Mouse (Mus musculus) layer of hippocampus, postnatal 36 days (tissue): ENCODE data around the gene Pgd. TPM values are rescaled to one million over a fixed set of nuclear protein-coding genes. Genes with fewer than 3 reads are reported as not detected.
A peak's percentile ranks its signal among the peaks of the same experiment; 100 is the strongest.

ENCODE experiments used
- DNase-seq, 2 experiments: peaks; one replicate each; pipeline ENCODE4 v3.0.0; 2022
- total RNA-seq, 2 experiments: library from RNA; stranded (reverse); gene quantifications; 2 replicates each; pipeline ENCODE4 v1.2.3; 2021

Gene Pgd
- total RNA-seq, 2 experiments from 2014 or later, result 31.9 to 33.9 TPM

GRCm38 (mm10) chr4:149166957-149167611 lies 513 bp upstream of the Pgd start:
- peak in 1 of 2 experiments; percentile 29 for DNase-seq

- DNase-seq, result no peak
These were observed 2.4 kb downstream of the Pgd start for GRCm38 (mm10) chr4:149164150-149164549.

- DNase-seq, result no peak
These were observed 3.4 kb downstream of the Pgd start for GRCm38 (mm10) chr4:149163196-149163595.

GRCm38 (mm10) chr4:149161166-149161565 lies 5.4 kb downstream of the Pgd start:
- no peak for DNase-seq

- no peak for DNase-seq
These were observed 6.7 kb downstream of the Pgd start for GRCm38 (mm10) chr4:149159891-149160290.

- DNase-seq, result no peak
These were observed 7.4 kb downstream of the Pgd start for GRCm38 (mm10) chr4:149159203-149159602.

- DNase-seq, result no peak
These were observed 9.1 kb downstream of the Pgd start for GRCm38 (mm10) chr4:149157415-149157973.

- DNase-seq, result no peak
These were observed 10.9 kb downstream of the Pgd start for GRCm38 (mm10) chr4:149155711-149156110.

- no peak for DNase-seq
These were observed 11.7 kb downstream of the Pgd start for GRCm38 (mm10) chr4:149154859-149155258.

- DNase-seq, result no peak
These were observed 15.8 kb downstream of the Pgd start for GRCm38 (mm10) chr4:149150721-149151120.

GRCm38 (mm10) chr4:149150256-149150655 lies 16.3 kb downstream of the Pgd start:
- DNase-seq, result no peak

- no peak for DNase-seq
These were observed 17.0 kb downstream of the Pgd start for GRCm38 (mm10) chr4:149149611-149150010.

GRCm38 (mm10) chr4:149149196-149149595 lies 17.4 kb downstream of the Pgd start:
- no peak for DNase-seq

- no peak for DNase-seq
These were observed 18.5 kb downstream of the Pgd start for GRCm38 (mm10) chr4:149148084-149148483.

- no peak for DNase-seq
These were observed 19.0 kb downstream of the Pgd start for GRCm38 (mm10) chr4:149147528-149147927.

GRCm38 (mm10) chr4:149145151-149145550 lies 21.4 kb downstream of the Pgd start:
- no peak for DNase-seq

GRCm38 (mm10) chr4:149144459-149144858 lies 22.1 kb downstream of the Pgd start:
- DNase-seq, result peak; percentile 76 to 81

- DNase-seq, result no peak
These were observed 23.0 kb downstream of the Pgd start for GRCm38 (mm10) chr4:149143594-149143993.

- DNase-seq, result no peak
These were observed 28.1 kb downstream of the Pgd start for GRCm38 (mm10) chr4:149138515-149138914.

- DNase-seq, result peak; percentile 86
These were observed 29.4 kb downstream of the Pgd start, which contains the start of gene Cenps for GRCm38 (mm10) chr4:149136982-149137770. Gene Cenps (minus strand): TSS chr4:149137629.

GRCm38 (mm10) chr4:149136116-149136850 lies 30.3 kb downstream of the Pgd start:
- no peak for DNase-seq

- no peak for DNase-seq
These were observed 33.2 kb downstream of the Pgd start for GRCm38 (mm10) chr4:149133395-149133794.
